Mouse (Mus musculus): ENCODE measurements around the gene Lrrc8b. TPM values are rescaled to one million over a fixed set of nuclear protein-coding genes. Genes with fewer than 3 reads are reported as not detected.

Gene Lrrc8b
- polyA plus RNA-seq, 1 experiment from 2014 or later = 6.1 TPM

- Histone ChIP-seq H3K4me1 (peaks cover 14% of the 10 kb centered on the region), H3K9ac (no peak overlapping the region), H3K9me3 (no peaks in the 10 kb centered on the region), H3K27ac (no peak overlapping the region), H3K36me3 (no peaks in the 10 kb centered on the region), H3K4me3 (no peak overlapping the region), H3K27me3 (peaks cover 5% of the 10 kb centered on the region; the same call in 1 of the 2 replicates), H3K4me2 (replicated peaks) (no peak overlapping the region)
- 40% methylated on average over 12 of the region's 12 CpGs for WGBS
- ATAC-seq (ENCODE audit: insufficient number of reproducible peaks, insufficient read depth, low FRiP score, low TSS enrichment) = no peak
Observed at GRCm38 (mm10) chr5:105500132-105501121, 84.9 kb downstream of the Lrrc8b start.

GRCm38 (mm10) chr5:105501136-105501535 is 85.6 kb downstream of the Lrrc8b start:
- Histone ChIP-seq H3K4me2 (replicated peaks) (no peak overlapping the region), H3K27me3 (peaks cover 5% of the 10 kb centered on the region; the same call in 1 of the 2 replicates), H3K4me1 (peaks cover 9% of the 10 kb centered on the region), H3K27ac (no peak overlapping the region), H3K9me3 (no peaks in the 10 kb centered on the region), H3K4me3 (no peak overlapping the region), H3K9ac (no peak overlapping the region), H3K36me3 (no peaks in the 10 kb centered on the region)
- 76% methylated on average over 3 of the region's 3 CpGs for WGBS
- no peak for ATAC-seq (ENCODE audit: insufficient number of reproducible peaks, insufficient read depth, low FRiP score, low TSS enrichment)

GRCm38 (mm10) chr5:105508813-105509212 is 93.2 kb downstream of the Lrrc8b start:
- H3K4me1 ChIP-seq = no peaks in the 10 kb centered on the region
- H3K27me3 ChIP-seq = no peaks in the 10 kb centered on the region
- H3K4me3 ChIP-seq = no peak overlapping the region
- WGBS = 88% methylated on average over 6 of the region's 6 CpGs
- no peak overlapping the region for H3K9ac ChIP-seq
- no peak overlapping the region for H3K27ac ChIP-seq
- no peak for ATAC-seq (ENCODE audit: insufficient number of reproducible peaks, insufficient read depth, low FRiP score, low TSS enrichment)
- H3K36me3 ChIP-seq = no peaks in the 10 kb centered on the region
- H3K9me3 ChIP-seq = no peaks in the 10 kb centered on the region
- no peak overlapping the region for H3K4me2 ChIP-seq (replicated peaks)

GRCm38 (mm10) chr5:105512297-105512696 is 96.7 kb downstream of the Lrrc8b start:
- 41% methylated on average over 4 of the region's 4 CpGs for WGBS
- Histone ChIP-seq H3K9me3 (no peaks in the 10 kb centered on the region), H3K4me2 (replicated peaks) (no peak overlapping the region), H3K4me3 (no peak overlapping the region), H3K27ac (no peak overlapping the region), H3K36me3 (no peaks in the 10 kb centered on the region), H3K4me1 (no peaks in the 10 kb centered on the region), H3K9ac (no peak overlapping the region), H3K27me3 (no peaks in the 10 kb centered on the region)
- no peak for ATAC-seq (ENCODE audit: insufficient number of reproducible peaks, insufficient read depth, low FRiP score, low TSS enrichment)

GRCm38 (mm10) chr5:105515532-105515931 is 100.0 kb downstream of the Lrrc8b start:
- Histone ChIP-seq H3K9me3 (no peaks in the 10 kb centered on the region), H3K4me2 (replicated peaks) (no peak overlapping the region), H3K4me1 (peaks cover 13% of the 10 kb centered on the region), H3K27ac (no peak overlapping the region), H3K4me3 (no peak overlapping the region), H3K9ac (no peak overlapping the region), H3K27me3 (no peaks in the 10 kb centered on the region), H3K36me3 (no peaks in the 10 kb centered on the region)
- ATAC-seq (ENCODE audit: insufficient number of reproducible peaks, insufficient read depth, low FRiP score, low TSS enrichment) = no peak
- WGBS = 52% methylated on average over 6 of the region's 6 CpGs

- Histone ChIP-seq H3K4me1 (peaks cover 16% of the 10 kb centered on the region), H3K4me3 (no peak overlapping the region), H3K27ac (no peak overlapping the region), H3K9ac (no peak overlapping the region), H3K27me3 (no peaks in the 10 kb centered on the region), H3K36me3 (no peaks in the 10 kb centered on the region), H3K9me3 (no peaks in the 10 kb centered on the region), H3K4me2 (replicated peaks) (no peak overlapping the region)
- ATAC-seq (ENCODE audit: insufficient number of reproducible peaks, insufficient read depth, low FRiP score, low TSS enrichment) = no peak
- 45% methylated on average over 3 of the region's 3 CpGs for WGBS
Observed at GRCm38 (mm10) chr5:105516290-105516689, 100.7 kb downstream of the Lrrc8b start.

- 23% methylated on average over 7 of the region's 7 CpGs for WGBS
- no peaks in the 10 kb centered on the region for H3K27me3 ChIP-seq
- no peaks in the 10 kb centered on the region for H3K36me3 ChIP-seq
- no peak overlapping the region for H3K27ac ChIP-seq
- H3K9ac ChIP-seq = no peak overlapping the region
- no peak for ATAC-seq (ENCODE audit: insufficient number of reproducible peaks, insufficient read depth, low FRiP score, low TSS enrichment)
- no peaks in the 10 kb centered on the region for H3K9me3 ChIP-seq
- peaks cover 16% of the 10 kb centered on the region for H3K4me1 ChIP-seq
- peak overlapping the region; percentile 86 for H3K4me2 ChIP-seq (replicated peaks)
- H3K4me3 ChIP-seq = peak overlapping the region; percentile 71
Observed at GRCm38 (mm10) chr5:105517992-105518625, 102.5 kb downstream of the Lrrc8b start.

- Histone ChIP-seq H3K27ac (peak overlapping the region; percentile 57; the same call in 1 of the 2 replicates), H3K9ac (peak overlapping the region; percentile 75), H3K4me3 (peak overlapping the region; percentile 71), H3K4me2 (replicated peaks) (peak overlapping the region; percentile 86), H3K27me3 (no peaks in the 10 kb centered on the region), H3K36me3 (no peaks in the 10 kb centered on the region), H3K4me1 (peaks cover 16% of the 10 kb centered on the region), H3K9me3 (no peaks in the 10 kb centered on the region)
- 3% methylated on average over 16 of the region's 16 CpGs for WGBS
- peak; percentile 36; the same call in 1 of the 2 replicates for ATAC-seq (ENCODE audit: insufficient number of reproducible peaks, insufficient read depth, low FRiP score, low TSS enrichment)
Observed at GRCm38 (mm10) chr5:105518626-105519095, 103.1 kb downstream of the Lrrc8b start.

GRCm38 (mm10) chr5:105519096-105519975 is 103.8 kb downstream of the Lrrc8b start, which contains the start of gene Lrrc8c:
Gene Lrrc8c, plus strand, starts transcription at chr5:105519388.
- peak within 1 kb of the TSS; percentile 57 for H3K27ac ChIP-seq
- WGBS = under 1% methylated on average over 76 of the region's 93 CpGs
- peaks cover 16% of the 10 kb centered on the region for H3K4me1 ChIP-seq
- peak within 1 kb of the TSS; percentile 71 for H3K4me3 ChIP-seq
- peak within 1 kb of the TSS; percentile 86 for H3K4me2 ChIP-seq (replicated peaks)
- no peaks in the 10 kb centered on the region for H3K27me3 ChIP-seq
- H3K9me3 ChIP-seq = no peaks in the 10 kb centered on the region
- H3K36me3 ChIP-seq = no peaks in the 10 kb centered on the region
- ATAC-seq (ENCODE audit: insufficient number of reproducible peaks, insufficient read depth, low FRiP score, low TSS enrichment) = peak; percentile 90
- peak within 1 kb of the TSS; percentile 75 for H3K9ac ChIP-seq

- H3K27me3 ChIP-seq = no peaks in the 10 kb centered on the region
- no peak overlapping the region for H3K27ac ChIP-seq
- WGBS = 4% methylated on average over 5 of the region's 5 CpGs
- peak overlapping the region; percentile 71 for H3K4me3 ChIP-seq
- no peaks in the 10 kb centered on the region for H3K9me3 ChIP-seq
- no peak for ATAC-seq (ENCODE audit: insufficient number of reproducible peaks, insufficient read depth, low FRiP score, low TSS enrichment)
- peaks cover 16% of the 10 kb centered on the region for H3K4me1 ChIP-seq
- H3K9ac ChIP-seq = peak overlapping the region; percentile 75
- H3K36me3 ChIP-seq = no peaks in the 10 kb centered on the region
- peak overlapping the region; percentile 86 for H3K4me2 ChIP-seq (replicated peaks)
Observed at GRCm38 (mm10) chr5:105519976-105520300, 104.4 kb downstream of the Lrrc8b start.

GRCm38 (mm10) chr5:105520442-105520965 is 104.9 kb downstream of the Lrrc8b start:
- peaks cover 16% of the 10 kb centered on the region for H3K4me1 ChIP-seq
- ATAC-seq (ENCODE audit: insufficient number of reproducible peaks, insufficient read depth, low FRiP score, low TSS enrichment) = no peak
- H3K4me3 ChIP-seq = peak overlapping the region; percentile 71
- 58% methylated on average over 9 of the region's 9 CpGs for WGBS
- H3K27me3 ChIP-seq = no peaks in the 10 kb centered on the region
- peak overlapping the region; percentile 75; the same call in 1 of the 2 replicates for H3K9ac ChIP-seq
- peak overlapping the region; percentile 86 for H3K4me2 ChIP-seq (replicated peaks)
- H3K27ac ChIP-seq = no peak overlapping the region
- no peaks in the 10 kb centered on the region for H3K36me3 ChIP-seq
- no peaks in the 10 kb centered on the region for H3K9me3 ChIP-seq

All from embryonic facial prominence, embryonic 12.5 days (tissue).